Mouse (Mus musculus) monocyte, adult 59 days (primary cell): ENCODE results near the gene Tmem199. TPM values are rescaled to one million over a fixed set of nuclear protein-coding genes. Genes with fewer than 3 reads are reported as not detected.

Experiments used
- total RNA-seq, 2 experiments: library from RNA; stranded (reverse); gene quantifications; one replicate each; pipeline ENCODE4 v1.2.4; 2023

Tmem199 gene
- total RNA-seq = 10 to 100 TPM; 18.9 to 24.0 TPM

GRCm38 (mm10) chr11:78512025-78512957, at the start of gene Tmem199, which contains the start of gene Poldip2:
Tmem199 (minus strand) TSS chr11:78512172.
Poldip2 (plus strand) TSS chr11:78512193.

GRCm38 (mm10) chr11:78550168-78551058, 38.4 kb upstream of the Tmem199 start, which contains the start of gene Tmem97:
Tmem97 (minus strand) TSS chr11:78550777.

GRCm38 (mm10) chr11:78536080-78536689, 24.2 kb upstream of the Tmem199 start, which contains the start of the genes Tnfaip1 and Ift20:
Tnfaip1 (minus strand) TSS chr11:78536332.
Ift20 (plus strand) TSS chr11:78536361.

GRCm38 (mm10) chr11:78502909-78503650, 8.9 kb downstream of the Tmem199 start, which contains the start of gene Sebox:
Sebox (plus strand) TSS chr11:78503447.

GRCm38 (mm10) chr11:78499004-78499403, 13.0 kb downstream of the Tmem199 start, which contains the start of gene Vtn:
Vtn (plus strand) TSS chr11:78499091.

GRCm38 (mm10) chr11:78497544-78498522, 14.1 kb downstream of the Tmem199 start, which contains the start of gene Sarm1:
Sarm1 (minus strand) TSS chr11:78497754.

GRCm38 (mm10) chr11:78465568-78466180, 46.3 kb downstream of the Tmem199 start, which contains the start of gene Slc46a1:
Slc46a1 (plus strand) TSS chr11:78465697.

Other genes with a start within 250 kb of the Tmem199 start
- 1 to 10 TPM; 1.5 TPM for gene BC030499, start 221.3 kb downstream of the Tmem199 start, total RNA-seq
- gene Spag5, start 210.6 kb downstream of the Tmem199 start, total RNA-seq = 1 to 10 TPM in 1 of 2 experiments, under 1 TPM in 1; 0.81 to 2.9 TPM
- 1 to 10 TPM; 7.4 to 9.0 TPM for gene Aldoc, start 189.2 kb downstream of the Tmem199 start, total RNA-seq
- gene Pigs, start 183.8 kb downstream of the Tmem199 start, total RNA-seq = 10 to 100 TPM; 60.7 to 63.9 TPM
- gene Unc119, start 168.7 kb downstream of the Tmem199 start, total RNA-seq = 10 to 100 TPM; 69.6 to 82.3 TPM
- gene Foxn1, start 125.6 kb downstream of the Tmem199 start, total RNA-seq = not detected
- gene Slc13a2, start 90.0 kb downstream of the Tmem199 start, total RNA-seq = under 1 TPM in 1 of 2 experiments, not detected in 1; 0.66 TPM
- gene Slc46a1, start 46.5 kb downstream of the Tmem199 start, total RNA-seq = 1 to 10 TPM; 5.9 to 7.9 TPM
- 1 to 10 TPM; 1.9 TPM for gene Sarm1, start 14.4 kb downstream of the Tmem199 start, total RNA-seq
- gene Vtn, start 13.1 kb downstream of the Tmem199 start, total RNA-seq = not detected
- gene Sebox, start 8.7 kb downstream of the Tmem199 start, total RNA-seq = not detected
- gene Poldip2, start within 50 bp of the Tmem199 start, total RNA-seq = 10 to 100 TPM; 24.6 to 28.4 TPM
- gene Tnfaip1, start 24.2 kb upstream of the Tmem199 start, total RNA-seq = 10 to 100 TPM; 16.8 to 17.1 TPM
- gene Ift20, start 24.2 kb upstream of the Tmem199 start, total RNA-seq = 10 to 100 TPM; 31.8 to 33.8 TPM
- gene Tmem97, start 38.6 kb upstream of the Tmem199 start, total RNA-seq = 10 to 100 TPM; 12.3 to 15.0 TPM
- 10 to 100 TPM; 15.1 to 16.1 TPM for gene Nlk, start 185.2 kb upstream of the Tmem199 start, total RNA-seq
- gene Ccnq, start 239.6 kb upstream of the Tmem199 start, total RNA-seq = 10 to 100 TPM; 10.7 to 12.2 TPM